Mouse (Mus musculus): Measurements from ENCODE around the gene Rfesd. TPM values are rescaled to one million over a fixed set of nuclear protein-coding genes. Genes with fewer than 3 reads are reported as not detected.

Gene Rfesd
- polyA plus RNA-seq (2017; shearing (Covaris generic)), result 10 to 100 TPM; 26.6 to 33.4 TPM

GRCm38 (mm10) chr13:76017974-76018843, at the start of gene Rfesd:
Gene Rfesd (minus strand): TSS chr13:76018719.

GRCm38 (mm10) chr13:76056896-76057266, 38.4 kb upstream of the Rfesd start, which contains the start of gene Gpr150:
Gene Gpr150 (minus strand): TSS chr13:76056996.

GRCm38 (mm10) chr13:75966850-75967249, 51.7 kb downstream of the Rfesd start, which contains the start of gene Spata9:
Gene Spata9 (plus strand): TSS chr13:75967150.

Other genes starting within 250 kb of the Rfesd start
- 100 to 1,000 TPM; 234 to 723 TPM for gene Glrx, start 178.9 kb downstream of the Rfesd start, polyA plus RNA-seq (2017; shearing (Covaris generic))
- gene Rhobtb3, start 74.8 kb downstream of the Rfesd start, polyA plus RNA-seq (2017; shearing (Covaris generic)), result under 1 TPM; 0.04 to 0.49 TPM
- under 1 TPM in 1 of 2 experiments, not detected in 1; 0.22 TPM for gene Spata9, start 51.6 kb downstream of the Rfesd start, polyA plus RNA-seq (2017; shearing (Covaris generic))
- gene Gpr150, start 38.3 kb upstream of the Rfesd start, polyA plus RNA-seq (2017; shearing (Covaris generic)), result under 1 TPM in 1 of 2 experiments, not detected in 1; 0.21 TPM
- 1 to 10 TPM; 3.3 to 5.3 TPM for gene Arsk, start 79.9 kb upstream of the Rfesd start, polyA plus RNA-seq (2017; shearing (Covaris generic))
- 10 to 100 TPM; 15.9 to 19.6 TPM for gene Ttc37, start 80.0 kb upstream of the Rfesd start, polyA plus RNA-seq (2017; shearing (Covaris generic))